Mouse (Mus musculus) midbrain, postnatal 0 days (tissue): ENCODE measurements around the gene Jhy. TPM values are rescaled to one million over a fixed set of nuclear protein-coding genes. Genes with fewer than 3 reads are reported as not detected.

Source experiments
- ATAC-seq: fragments of 200-750 bp; cut with Nextera tagmentation; 2 replicates; pipeline ENCODE4 v1.8.0; 2017; ENCODE audit warnings: moderate number of reproducible peaks, mild to moderate bottlenecking, moderate TSS enrichment, moderate library complexity; ENCODE audit not compliant: low FRiP score
- DNase-seq: peaks from one replicate; pipeline ENCODE4 v3.0.0-alpha.2; 2015; ENCODE audit warnings: low spot score
- H3K27ac ChIP-seq: fragments of 300-500 bp; sonication (generic); 2 replicates; pipeline ENCODE4 v1.5.1; 2014; ENCODE audit warnings: low read depth, mild to moderate bottlenecking, low read length, mixed read lengths
- H3K27me3 ChIP-seq: fragments of 300-500 bp; sonication (generic); 2 replicates; pipeline ENCODE4 v1.6.1; 2014; ENCODE audit warnings: low read length, control low read depth, mixed read lengths; ENCODE audit not compliant: insufficient read depth
- H3K36me3 ChIP-seq: fragments of 300-500 bp; sonication (generic); 2 replicates; pipeline ENCODE4 v1.6.1; 2014; ENCODE audit warnings: low read length, control low read depth, mixed read lengths; ENCODE audit not compliant: insufficient read depth
- H3K4me1 ChIP-seq: fragments of 300-500 bp; sonication (generic); 2 replicates; pipeline ENCODE4 v1.6.1; 2014; ENCODE audit warnings: mild to moderate bottlenecking, control low read depth, antibody characterized with exemption, low read length, mixed read lengths; ENCODE audit not compliant: insufficient read depth
- H3K4me2 ChIP-seq: fragments of 300-500 bp; sonication (generic); 2 replicates; pipeline ENCODE4 v1.6.1; 2014; ENCODE audit warnings: low read depth, mild to moderate bottlenecking, low read length, mixed read lengths; ENCODE audit not compliant: poor library complexity, severe bottlenecking
- H3K4me3 ChIP-seq: fragments of 300-500 bp; sonication (generic); 2 replicates; pipeline ENCODE4 v1.5.1; 2014; ENCODE audit warnings: low read depth, mild to moderate bottlenecking, low read length, moderate library complexity
- H3K9ac ChIP-seq: fragments of 300-500 bp; sonication (generic); replicated peaks from 2 replicates; pipeline ENCODE4 v1.6.1; 2014; ENCODE audit warnings: mild to moderate bottlenecking, low read length, moderate library complexity, mixed read lengths; ENCODE audit not compliant: poor library complexity, severe bottlenecking
- H3K9me3 ChIP-seq: fragments of 300-500 bp; sonication (generic); 2 replicates; pipeline ENCODE4 v1.6.1; 2016; ENCODE audit warnings: low read length, control low read depth
- CTCF ChIP-seq: IDR thresholded peaks from 2 replicates; pipeline ENCODE4 v1.5.1; 2016; ENCODE audit warnings: antibody characterized with exemption, mild to moderate bottlenecking
- WGBS: fragments of 180-500 bp; shearing (Covaris S2); extraction: QIAGEN DNeasy Blood & Tissue Kit; methylation state at CpG from one replicate; pipeline ENCODE4 v1.1.7; 2014; 5-methylcytosine and 5-hydroxymethylcytosine counted together
- polyA plus RNA-seq: library from polyadenylated mRNA; unstranded; fragments of >200 nt; fragmentation: Nextera tagmentation; extraction: Ambion mirVana; gene quantifications from 2 replicates; pipeline ENCODE4 v1.2.1, GENCODE M21; 2015
- total RNA-seq: library from RNA; depleted of rRNA; stranded (reverse); fragments of >200 nt; gene quantifications from 2 replicates; pipeline ENCODE4 v1.2.3, GENCODE M21; 2014

Gene Jhy
- total and polyA plus RNA-seq, 2 experiments from 2014 or later, result 0.99 to 1.5 TPM

- Histone ChIP-seq H3K36me3 (no peaks in the 10 kb centered on the region), H3K4me1 (0 out of 2 replicates have a peak, but pooled peaks cover 4% of the 10 kb centered on the region), H3K27me3 (no peaks in the 10 kb centered on the region), H3K27ac (no peak overlapping the region), H3K9me3 (no peaks in the 10 kb centered on the region), H3K9ac (no peak overlapping the region), H3K4me2 (no peak overlapping the region), H3K4me3 (no peak overlapping the region)
- no peak for DNase-seq
- 76% methylated on average over 4 of the region's 4 CpGs for WGBS
- no peak for TF ChIP-seq CTCF
- ATAC-seq, result no peak
Observed at GRCm38 (mm10) chr9:40947131-40947530, 16.8 kb downstream of the Jhy start.

- no peak overlapping the region for H3K4me3 ChIP-seq
- H3K27me3 ChIP-seq, result no peaks in the 10 kb centered on the region
- H3K4me2 ChIP-seq, result no peak overlapping the region
- no peak for ATAC-seq
- H3K27ac ChIP-seq, result no peak overlapping the region
- WGBS, result 63% methylated on average over 7 of the region's 7 CpGs
- no peaks in the 10 kb centered on the region for H3K36me3 ChIP-seq
- H3K9ac ChIP-seq, result no peak overlapping the region
- no peaks in the 10 kb centered on the region for H3K4me1 ChIP-seq
- DNase-seq, result peak; percentile 30
- H3K9me3 ChIP-seq, result no peaks in the 10 kb centered on the region
- TF ChIP-seq CTCF, result peak; percentile 58
Observed at GRCm38 (mm10) chr9:40937425-40937824, 26.5 kb downstream of the Jhy start.

DNA sequence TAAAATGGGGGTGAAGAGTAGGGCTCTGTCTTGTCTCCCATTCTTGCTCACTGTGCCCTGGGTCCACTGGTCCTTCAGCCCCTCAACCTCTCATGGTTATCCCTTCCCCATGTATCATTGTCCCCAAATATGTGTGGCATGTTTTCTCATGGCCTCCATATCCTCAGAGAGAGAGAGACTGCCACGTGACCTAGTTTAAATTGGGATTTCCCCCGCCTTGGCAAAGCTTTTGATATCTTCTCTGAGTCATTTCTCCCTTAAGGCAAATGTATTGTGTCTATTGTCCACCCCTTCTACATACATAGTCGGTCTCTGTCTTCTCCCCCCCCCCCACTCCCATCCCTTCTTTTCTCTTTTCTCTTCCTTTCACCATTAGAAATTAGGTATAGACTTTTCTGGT is 30.6 kb downstream of the Jhy start:
- no peaks in the 10 kb centered on the region for H3K4me1 ChIP-seq
- H3K27me3 ChIP-seq, result no peaks in the 10 kb centered on the region
- WGBS, result 71% methylated on average over 3 of the region's 3 CpGs
- H3K27ac ChIP-seq, result no peak overlapping the region
- TF ChIP-seq CTCF, result no peak
- ATAC-seq (no peak), DNase-seq (no peak)
- H3K36me3 ChIP-seq, result no peaks in the 10 kb centered on the region
- H3K4me2 ChIP-seq, result no peak overlapping the region
- no peak overlapping the region for H3K9ac ChIP-seq
- H3K9me3 ChIP-seq, result no peaks in the 10 kb centered on the region
- H3K4me3 ChIP-seq, result no peak overlapping the region

DNA sequence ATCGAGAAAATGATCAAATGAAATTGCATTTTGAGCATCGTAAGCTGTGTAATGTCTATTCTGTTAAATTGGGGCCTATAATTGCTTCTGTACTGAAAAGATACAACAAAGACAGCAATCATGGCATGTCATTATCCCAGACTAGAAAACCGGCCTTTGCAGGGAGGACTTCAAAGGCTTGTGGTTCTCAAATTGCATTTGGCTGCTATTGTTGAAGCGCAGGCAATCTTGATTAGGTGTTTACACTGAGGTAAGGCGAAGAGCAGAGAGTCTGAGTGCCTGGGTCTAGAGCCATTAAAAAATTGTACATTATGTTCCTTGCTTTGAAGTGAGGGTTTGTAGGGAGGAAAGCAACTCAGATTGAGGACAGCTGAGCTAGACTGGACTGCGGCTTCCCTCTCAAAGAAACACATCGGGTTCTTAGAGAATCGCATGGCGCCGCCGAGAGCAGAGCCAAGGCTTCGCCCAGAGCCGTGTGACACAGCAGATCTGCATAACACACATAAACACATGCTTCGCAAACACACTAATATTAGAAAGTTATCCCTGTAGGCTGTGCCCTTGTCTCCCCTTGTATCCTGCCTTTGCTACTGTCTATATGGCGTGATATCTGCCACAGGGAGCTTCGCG is 36.5 kb downstream of the Jhy start:
- Histone ChIP-seq H3K9me3 (no peaks in the 10 kb centered on the region), H3K9ac (no peak overlapping the region), H3K36me3 (no peaks in the 10 kb centered on the region), H3K4me2 (no peak overlapping the region), H3K27ac (no peak overlapping the region), H3K27me3 (no peaks in the 10 kb centered on the region), H3K4me1 (no peaks in the 10 kb centered on the region), H3K4me3 (no peak overlapping the region)
- WGBS, result 73% methylated on average over 17 of the region's 17 CpGs
- ATAC-seq (no peak), DNase-seq (no peak)
- TF ChIP-seq CTCF, result no peak

DNA sequence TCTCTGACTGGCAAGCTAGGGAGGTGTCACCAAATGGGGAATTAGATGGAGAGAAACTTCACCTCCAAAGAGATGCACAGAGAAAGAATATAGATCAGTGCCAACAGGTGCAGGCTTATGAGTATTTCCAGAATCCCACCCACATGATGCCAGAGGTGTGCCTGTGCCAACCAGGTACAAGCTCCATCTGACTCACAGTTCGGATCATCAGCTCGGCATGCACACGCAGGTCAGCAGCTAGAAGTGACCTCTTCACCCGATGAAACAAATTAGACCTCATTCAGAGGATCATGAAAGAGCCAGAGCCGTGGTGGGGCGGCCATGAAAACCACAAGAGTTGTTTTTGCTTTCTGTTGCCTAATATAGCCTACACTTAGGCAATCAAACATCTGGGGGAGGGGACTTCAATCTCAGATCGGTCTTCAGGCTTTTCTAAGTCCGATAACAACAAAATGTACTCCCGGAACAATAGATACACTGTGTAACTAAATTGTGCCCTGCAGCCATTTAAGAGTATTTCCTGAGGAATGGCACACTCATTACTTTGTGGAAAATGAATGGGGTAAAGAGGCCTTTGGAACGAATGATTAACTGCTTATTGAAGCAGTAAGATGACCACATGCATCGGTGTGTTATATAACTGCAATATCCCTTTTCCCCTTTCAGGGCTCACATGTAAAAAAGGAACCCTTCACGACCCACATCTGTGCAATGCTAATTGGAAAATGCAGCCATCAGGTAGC is 45.9 kb downstream of the Jhy start:
- no peak for ATAC-seq
- Histone ChIP-seq H3K4me2 (no peak overlapping the region), H3K27me3 (no peaks in the 10 kb centered on the region), H3K4me3 (no peak overlapping the region), H3K27ac (no peak overlapping the region), H3K9me3 (no peaks in the 10 kb centered on the region), H3K36me3 (no peaks in the 10 kb centered on the region), H3K9ac (no peak overlapping the region), H3K4me1 (no peaks in the 10 kb centered on the region)
- 64% methylated on average over 12 of the region's 12 CpGs for WGBS
- no peak for DNase-seq
- TF ChIP-seq CTCF, result no peak

DNA sequence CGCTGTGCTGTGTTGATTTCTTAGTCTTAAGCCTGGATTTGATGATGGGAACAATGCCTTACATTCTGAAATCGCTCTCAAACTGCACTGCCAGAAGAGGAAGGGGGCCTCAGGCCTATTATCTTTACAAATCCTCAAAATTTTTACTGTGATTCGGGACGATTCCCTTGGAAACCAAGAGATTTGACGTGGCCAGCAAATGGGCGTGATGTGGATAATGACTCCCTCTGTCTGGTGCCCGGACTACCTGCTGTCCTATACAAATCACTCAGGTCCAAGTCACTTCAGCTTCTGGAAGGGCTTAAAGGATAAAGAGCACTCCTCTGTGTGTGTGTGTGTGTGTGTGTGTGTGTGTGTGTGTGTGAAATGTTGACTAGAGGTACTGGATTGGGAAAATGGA is 55.0 kb downstream of the Jhy start:
- Histone ChIP-seq H3K36me3 (no peaks in the 10 kb centered on the region), H3K4me1 (no peaks in the 10 kb centered on the region), H3K9me3 (no peaks in the 10 kb centered on the region), H3K27ac (no peak overlapping the region), H3K4me2 (no peak overlapping the region), H3K27me3 (peaks cover 10% of the 10 kb centered on the region), H3K9ac (no peak overlapping the region), H3K4me3 (no peak overlapping the region)
- ATAC-seq, result no peak
- no peak for TF ChIP-seq CTCF
- peak; percentile 14 for DNase-seq
- 33% methylated on average over 7 of the region's 7 CpGs for WGBS
